Mouse (Mus musculus) midbrain, embryonic 11.5 days (tissue): ENCODE results near the gene Fam160a1. TPM values are rescaled to one million over a fixed set of nuclear protein-coding genes. Genes with fewer than 3 reads are reported as not detected.

Experiments
- ATAC-seq: fragments of 200-750 bp; cut with Nextera tagmentation; 2 replicates; pipeline ENCODE4 v1.8.0; 2017; ENCODE audit warnings: moderate TSS enrichment, moderate library complexity; ENCODE audit not compliant: low FRiP score
- DNase-seq: peaks from one replicate; pipeline ENCODE4 v3.0.0; 2015; ENCODE audit warnings: low spot score; ENCODE audit errors: missing footprints
- H3K27ac ChIP-seq: fragments of 300-500 bp; sonication (generic); 2 replicates; pipeline ENCODE4 v1.5.1; 2014; ENCODE audit warnings: low read depth, low read length
- H3K27me3 ChIP-seq: fragments of 300-500 bp; sonication (generic); 2 replicates; pipeline ENCODE4 v1.6.1; 2014; ENCODE audit warnings: mild to moderate bottlenecking, low read length, moderate library complexity, mixed read lengths; ENCODE audit not compliant: control insufficient read depth, insufficient read depth
- H3K36me3 ChIP-seq: fragments of 300-500 bp; sonication (generic); 2 replicates; pipeline ENCODE4 v1.6.1; 2014; ENCODE audit warnings: mild to moderate bottlenecking, low read length, moderate library complexity, mixed read lengths; ENCODE audit not compliant: control insufficient read depth, insufficient read depth
- H3K4me1 ChIP-seq: fragments of 300-500 bp; sonication (generic); 2 replicates; pipeline ENCODE4 v1.6.1; 2014; ENCODE audit warnings: low read length; ENCODE audit not compliant: control insufficient read depth, insufficient read depth
- H3K4me2 ChIP-seq: fragments of 300-500 bp; sonication (generic); 2 replicates; pipeline ENCODE4 v1.6.1; 2014; ENCODE audit warnings: mild to moderate bottlenecking, moderate library complexity
- H3K4me3 ChIP-seq: fragments of 300-500 bp; sonication (generic); 2 replicates; pipeline ENCODE4 v1.5.1; 2014; ENCODE audit warnings: low read depth, low read length
- H3K9ac ChIP-seq: fragments of 300-500 bp; sonication (generic); 2 replicates; pipeline ENCODE4 v1.6.1; 2014; ENCODE audit warnings: low read length
- H3K9me3 ChIP-seq: fragments of 300-500 bp; sonication (generic); 2 replicates; pipeline ENCODE4 v1.6.1; 2016; ENCODE audit warnings: low read length; ENCODE audit not compliant: control insufficient read depth
- WGBS: fragments of 180-500 bp; shearing (Covaris S2); extraction: QIAGEN DNeasy Blood & Tissue Kit; methylation state at CpG from one replicate; pipeline ENCODE4 v1.1.7; 2014; 5-methylcytosine and 5-hydroxymethylcytosine counted together
- polyA plus RNA-seq: library from polyadenylated mRNA; unstranded; fragments of >200 nt; fragmentation: Nextera tagmentation; extraction: Ambion mirVana; gene quantifications from 2 replicates; pipeline ENCODE4 v1.2.1, GENCODE M21; 2014

Gene Fam160a1
- polyA plus RNA-seq = 0.43 and 0.48 TPM in 2 replicates

DNA sequence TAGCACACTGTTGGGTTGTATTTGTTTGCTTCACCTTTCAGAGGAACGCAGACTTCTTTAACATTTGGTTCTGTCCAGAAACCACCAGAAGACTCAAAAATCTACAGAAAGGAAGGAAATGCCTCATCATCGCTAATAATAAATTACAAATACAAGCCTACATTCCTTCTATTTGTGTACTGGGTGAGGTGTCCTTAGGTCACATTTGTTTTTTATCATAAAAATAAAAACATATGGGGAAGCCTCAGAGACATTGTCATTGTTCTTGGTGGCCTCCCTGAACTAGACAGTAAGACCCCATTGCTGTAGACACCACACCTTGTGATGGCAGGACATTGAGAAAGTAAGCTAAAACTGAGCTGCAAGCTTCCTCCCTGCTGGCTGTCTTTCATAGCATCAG, at the start of gene Fam160a1:
Gene Fam160a1 (minus strand): TSS at position 101 of the 400 bp plus-strand sequence.
- Histone ChIP-seq H3K9ac (no peak within 1 kb of the TSS), H3K36me3 (no peaks in the 10 kb centered on the region), H3K4me2 (no peak within 1 kb of the TSS), H3K27ac (no peak within 1 kb of the TSS), H3K27me3 (no peaks in the 10 kb centered on the region), H3K9me3 (no peaks in the 10 kb centered on the region), H3K4me3 (no peak within 1 kb of the TSS), H3K4me1 (no peaks in the 10 kb centered on the region; the same call in 1 of the 2 replicates)
- 94% methylated on average over 2 of the region's 2 CpGs for WGBS
- DNase-seq = no peak
- ATAC-seq = no peak

DNA sequence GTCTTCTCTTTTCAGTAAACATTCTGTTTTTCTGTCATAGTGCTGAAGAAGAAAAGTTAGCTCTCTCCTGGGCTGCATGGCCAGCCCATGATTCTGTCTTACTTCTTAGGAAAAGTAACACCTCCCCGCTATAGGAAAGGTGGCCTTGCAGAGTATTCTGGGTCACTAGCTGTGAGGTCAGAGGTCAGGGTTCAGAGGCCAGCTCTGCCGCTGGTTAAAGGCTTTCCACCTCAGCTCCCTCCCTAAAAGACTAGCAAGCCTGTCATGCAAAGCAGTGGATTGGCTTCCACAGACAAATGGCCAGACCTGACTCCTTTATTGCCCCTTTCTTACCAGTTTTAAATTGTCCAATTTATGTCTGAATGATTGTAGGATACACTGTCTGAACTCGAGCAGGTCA, 46.9 kb upstream of the Fam160a1 start:
- DNase-seq (peak; percentile 2), ATAC-seq (no peak)
- Histone ChIP-seq H3K9me3 (no peaks in the 10 kb centered on the region), H3K4me2 (no peak overlapping the region), H3K27me3 (no peaks in the 10 kb centered on the region), H3K4me3 (no peak overlapping the region), H3K36me3 (no peaks in the 10 kb centered on the region), H3K9ac (no peak overlapping the region), H3K27ac (no peak overlapping the region), H3K4me1 (no peaks in the 10 kb centered on the region)
- WGBS = 18% methylated on average over 3 of the region's 3 CpGs

DNA sequence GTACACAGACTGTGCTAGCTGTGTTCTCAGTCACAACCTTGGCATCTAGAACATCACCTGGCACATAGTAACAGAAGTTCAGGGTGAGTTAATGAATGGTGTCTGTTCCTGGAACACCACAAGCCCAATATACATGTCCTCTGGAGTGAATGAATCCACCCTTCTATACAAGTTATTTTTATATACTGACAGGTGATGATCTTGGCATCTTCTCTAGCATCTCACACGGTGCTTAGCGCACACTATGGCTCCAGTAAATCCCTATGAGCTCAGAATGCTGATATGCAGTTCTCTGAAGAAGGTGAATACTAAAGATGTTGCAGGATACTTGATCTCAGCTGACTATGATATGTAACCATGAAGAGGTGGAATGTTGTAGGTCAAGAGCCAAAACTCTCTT, 45.8 kb upstream of the Fam160a1 start:
- no peak for ATAC-seq
- WGBS = 88% methylated on average over 2 of the region's 2 CpGs
- Histone ChIP-seq H3K4me1 (no peaks in the 10 kb centered on the region), H3K9ac (no peak overlapping the region), H3K4me2 (no peak overlapping the region), H3K4me3 (no peak overlapping the region), H3K27ac (no peak overlapping the region), H3K9me3 (no peaks in the 10 kb centered on the region), H3K27me3 (no peaks in the 10 kb centered on the region), H3K36me3 (no peaks in the 10 kb centered on the region)
- no peak for DNase-seq

DNA sequence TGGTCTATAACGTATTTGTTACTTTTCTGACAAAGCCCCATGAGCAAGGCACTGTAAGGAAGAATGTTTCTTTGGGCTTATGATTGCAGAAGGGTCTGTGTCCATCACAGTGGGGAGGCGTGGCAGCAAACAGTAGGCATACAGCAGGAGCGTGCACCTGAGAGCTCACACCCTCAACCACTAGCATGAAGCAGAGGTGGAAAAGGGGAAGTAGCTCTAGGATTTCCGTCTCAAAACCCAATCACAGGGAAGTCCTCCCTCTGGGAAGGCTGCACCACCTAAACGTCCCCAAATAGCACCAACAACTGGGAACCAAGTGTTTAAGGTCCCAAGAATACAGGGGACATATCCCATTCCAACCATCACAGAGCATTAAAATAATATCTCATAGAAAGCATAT, 43.9 kb upstream of the Fam160a1 start:
- H3K27me3 ChIP-seq = no peaks in the 10 kb centered on the region
- no peaks in the 10 kb centered on the region for H3K36me3 ChIP-seq
- H3K4me2 ChIP-seq = no peak overlapping the region
- no peak for DNase-seq
- no peak overlapping the region for H3K27ac ChIP-seq
- no peaks in the 10 kb centered on the region for H3K4me1 ChIP-seq
- no peak overlapping the region for H3K4me3 ChIP-seq
- 88% methylated on average over 5 of the region's 5 CpGs for WGBS
- no peak overlapping the region for H3K9ac ChIP-seq
- no peak for ATAC-seq
- H3K9me3 ChIP-seq = no peaks in the 10 kb centered on the region

DNA sequence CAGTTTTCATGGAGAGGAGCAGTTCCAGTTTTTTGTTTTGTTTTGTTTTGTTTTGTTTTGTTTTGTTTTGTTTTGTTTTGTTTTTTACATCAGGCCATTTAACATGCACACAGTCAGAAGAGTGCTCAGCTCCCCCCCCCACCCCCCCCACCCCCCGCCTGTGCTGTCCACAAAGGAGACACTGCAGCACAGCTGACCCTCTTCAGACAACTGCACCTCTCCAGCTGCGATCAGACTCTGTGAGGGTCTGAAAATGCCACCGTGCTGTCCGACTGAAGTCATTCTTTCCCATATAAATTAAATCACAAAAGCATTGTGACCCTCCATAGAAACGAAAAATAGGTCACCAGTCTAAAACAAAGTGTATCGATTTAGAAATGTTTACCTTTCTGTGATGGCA, 42.2 kb upstream of the Fam160a1 start:
- no peak overlapping the region for H3K9ac ChIP-seq
- H3K27me3 ChIP-seq = no peaks in the 10 kb centered on the region
- no peaks in the 10 kb centered on the region for H3K36me3 ChIP-seq
- no peak overlapping the region for H3K27ac ChIP-seq
- no peak overlapping the region for H3K4me3 ChIP-seq
- DNase-seq (no peak), ATAC-seq (no peak)
- WGBS = 63% methylated on average over 6 of the region's 6 CpGs
- no peaks in the 10 kb centered on the region for H3K9me3 ChIP-seq
- H3K4me2 ChIP-seq = no peak overlapping the region
- no peaks in the 10 kb centered on the region for H3K4me1 ChIP-seq

DNA sequence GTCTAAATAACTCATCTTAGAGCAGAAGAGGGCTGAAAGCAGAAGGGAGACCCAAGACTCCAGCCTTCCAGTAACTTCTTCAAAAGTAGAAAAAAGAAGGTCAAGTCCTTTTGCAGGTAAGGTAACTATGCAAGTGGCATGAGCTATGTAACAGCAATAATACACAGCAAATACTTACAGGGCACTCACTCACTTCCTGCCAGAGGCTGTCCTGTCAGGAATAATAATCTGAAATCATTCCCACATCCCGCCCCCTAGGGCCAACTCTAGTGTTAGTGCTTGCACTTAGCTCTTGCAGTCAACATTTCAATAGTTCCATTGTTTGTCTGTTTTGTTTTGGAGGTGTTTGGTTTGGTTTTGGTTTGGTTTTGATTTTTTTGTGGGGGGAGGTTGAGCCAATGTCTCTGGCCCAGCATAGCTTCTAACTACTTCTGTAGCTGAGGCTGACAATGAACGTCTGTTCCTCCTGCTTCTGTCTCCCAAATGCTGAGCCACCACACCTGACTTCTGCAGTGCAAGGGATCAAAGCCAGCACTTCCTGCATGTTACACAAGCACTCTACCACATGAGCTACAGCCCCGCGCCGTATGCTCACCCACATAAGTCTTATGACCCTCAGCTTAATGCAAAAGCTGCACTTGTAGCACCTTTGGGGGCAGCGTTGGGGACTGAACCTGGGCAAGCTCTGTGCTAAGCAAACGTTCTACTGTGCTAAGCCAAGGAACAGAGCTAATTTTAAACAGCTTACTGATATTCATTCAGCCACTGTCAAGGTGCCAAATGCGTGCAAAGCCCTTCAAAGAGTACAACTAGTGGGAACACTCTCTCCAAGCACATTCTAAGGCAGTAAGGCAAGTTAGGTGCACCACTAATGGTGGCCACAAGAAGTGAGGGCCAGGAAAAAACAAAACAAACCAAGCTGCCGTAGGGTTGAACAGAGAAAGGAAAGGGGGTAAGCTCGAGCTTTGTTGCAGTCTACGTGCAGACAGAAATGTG, 41.3 kb upstream of the Fam160a1 start:
- H3K27me3 ChIP-seq = no peaks in the 10 kb centered on the region
- no peak overlapping the region for H3K27ac ChIP-seq
- H3K4me2 ChIP-seq = no peak overlapping the region
- no peak overlapping the region for H3K4me3 ChIP-seq
- no peaks in the 10 kb centered on the region for H3K4me1 ChIP-seq
- no peak overlapping the region for H3K9ac ChIP-seq
- no peak for DNase-seq
- no peak for ATAC-seq
- no peaks in the 10 kb centered on the region for H3K36me3 ChIP-seq
- H3K9me3 ChIP-seq = no peaks in the 10 kb centered on the region
- 73% methylated on average over 11 of the region's 11 CpGs for WGBS

DNA sequence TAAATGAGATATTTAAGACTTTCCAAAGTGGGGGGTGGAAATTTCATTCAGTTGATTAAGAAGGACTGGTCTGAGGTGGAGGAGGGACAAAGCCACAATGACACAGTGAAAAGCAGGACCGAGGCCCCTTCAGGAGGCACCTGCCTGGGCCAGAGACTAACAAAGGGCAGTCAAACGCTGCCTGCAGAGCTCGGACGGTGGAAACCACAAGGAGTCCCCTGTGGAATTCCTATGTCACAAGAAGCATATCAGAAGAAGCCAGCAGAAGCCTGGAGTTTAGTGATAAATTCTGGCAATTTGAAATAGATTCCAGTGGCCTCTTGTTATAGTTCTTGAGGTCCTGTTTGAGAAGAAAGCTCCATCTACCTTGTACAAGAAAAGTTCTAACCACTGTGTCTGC, 40.0 kb upstream of the Fam160a1 start:
- no peaks in the 10 kb centered on the region for H3K9me3 ChIP-seq

DNA sequence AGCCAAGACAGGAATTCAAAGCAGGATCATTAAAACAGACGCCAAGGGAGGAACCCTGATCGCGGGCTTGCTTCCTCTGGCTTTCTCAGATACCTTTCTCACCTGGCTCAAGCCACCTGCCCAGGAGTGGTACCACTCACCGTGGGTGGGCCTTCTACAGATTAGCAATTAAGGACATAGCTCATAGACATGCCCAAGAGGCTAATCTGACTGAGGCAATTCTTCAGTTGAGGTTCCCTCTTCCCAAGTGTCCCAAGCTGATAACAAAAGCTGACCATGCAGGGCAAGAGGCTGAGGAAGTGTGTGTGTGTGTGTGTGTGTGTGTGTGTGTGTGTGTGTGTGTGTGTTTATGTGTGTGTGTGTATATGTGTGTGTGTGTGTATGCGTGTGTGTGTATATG, 38.9 kb upstream of the Fam160a1 start:
- WGBS = 91% methylated on average over 5 of the region's 5 CpGs
- DNase-seq = no peak
- no peak overlapping the region for H3K4me2 ChIP-seq
- H3K4me1 ChIP-seq = no peaks in the 10 kb centered on the region
- H3K27ac ChIP-seq = no peak overlapping the region
- H3K9me3 ChIP-seq = no peaks in the 10 kb centered on the region
- ATAC-seq = no peak
- H3K36me3 ChIP-seq = no peaks in the 10 kb centered on the region
- H3K4me3 ChIP-seq = no peak overlapping the region
- no peaks in the 10 kb centered on the region for H3K27me3 ChIP-seq
- no peak overlapping the region for H3K9ac ChIP-seq

More for the DNA sequence above, 40.0 kb upstream of the Fam160a1 start:
- H3K4me1 ChIP-seq = no peaks in the 10 kb centered on the region
- no peak for ATAC-seq
- 15% methylated on average over 4 of the region's 4 CpGs for WGBS
- no peak overlapping the region for H3K4me2 ChIP-seq
- no peak overlapping the region for H3K27ac ChIP-seq
- no peak overlapping the region for H3K4me3 ChIP-seq
- H3K9ac ChIP-seq = no peak overlapping the region
- H3K36me3 ChIP-seq = no peaks in the 10 kb centered on the region
- no peaks in the 10 kb centered on the region for H3K27me3 ChIP-seq
- no peak for DNase-seq

DNA sequence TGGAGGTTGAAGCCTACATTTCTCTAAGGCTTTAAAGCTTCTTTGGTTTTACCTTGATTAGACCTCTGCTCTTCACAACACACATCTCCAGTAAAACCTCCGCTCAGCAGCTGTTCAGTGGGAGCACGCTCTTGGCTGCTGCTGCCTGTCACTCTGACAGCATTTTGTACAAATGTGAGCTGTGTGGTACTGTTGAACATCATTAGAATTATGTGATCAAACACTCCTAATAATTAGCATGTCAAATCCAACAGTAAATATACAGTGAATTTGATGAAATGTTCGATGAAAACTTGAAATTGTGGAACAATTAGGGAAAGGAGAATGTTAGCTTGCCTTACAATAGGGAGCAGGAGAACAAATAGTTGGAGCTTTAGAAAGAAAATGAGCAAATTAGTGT, 38.0 kb upstream of the Fam160a1 start:
- H3K4me3 ChIP-seq = no peak overlapping the region
- WGBS = 95% methylated on average over 3 of the region's 3 CpGs
- H3K4me2 ChIP-seq = no peak overlapping the region
- H3K36me3 ChIP-seq = no peaks in the 10 kb centered on the region
- H3K27ac ChIP-seq = no peak overlapping the region
- no peaks in the 10 kb centered on the region for H3K4me1 ChIP-seq
- no peak overlapping the region for H3K9ac ChIP-seq
- ATAC-seq = no peak
- no peaks in the 10 kb centered on the region for H3K27me3 ChIP-seq
- no peaks in the 10 kb centered on the region for H3K9me3 ChIP-seq
- DNase-seq = no peak
